Mouse (Mus musculus) small intestine, adult 2 months (tissue): ENCODE measurements around the gene Patj. TPM values are rescaled to one million over a fixed set of nuclear protein-coding genes. Genes with fewer than 3 reads are reported as not detected.

Experiments
- H3K27ac ChIP-seq: fragments of 200-500 bp; 2 replicates; pipeline ENCODE4 v1.5.1; 2012; ENCODE audit warnings: low read depth, low read length, control low read depth, inconsistent platforms; ENCODE audit not compliant: insufficient read depth
- H3K27me3 ChIP-seq: fragments of 200-500 bp; 2 replicates; pipeline ENCODE4 v1.6.1; 2012; ENCODE audit warnings: mild to moderate bottlenecking, moderate library complexity, low read length, inconsistent platforms; ENCODE audit not compliant: control insufficient read depth, insufficient read depth
- H3K36me3 ChIP-seq: fragments of 200-500 bp; 2 replicates; pipeline ENCODE4 v1.6.1; 2012; ENCODE audit warnings: mild to moderate bottlenecking, low read length, control low read depth, inconsistent platforms; ENCODE audit not compliant: control insufficient read depth, insufficient read depth
- H3K4me1 ChIP-seq: fragments of 200-500 bp; 2 replicates; pipeline ENCODE4 v1.6.1; 2012; ENCODE audit warnings: low read length, inconsistent platforms, mixed read lengths; ENCODE audit not compliant: control insufficient read depth, insufficient read depth, insufficient read length
- H3K4me3 ChIP-seq: fragments of 200-500 bp; 2 replicates; pipeline ENCODE4 v1.5.1; 2012; ENCODE audit warnings: low read depth, mild to moderate bottlenecking, control low read depth, inconsistent platforms, low read length, moderate library complexity
- CTCF ChIP-seq: fragments of 200-500 bp; IDR thresholded peaks from 2 replicates; pipeline ENCODE4 v1.5.1; 2012; ENCODE audit warnings: low read depth, mild to moderate bottlenecking, control low read depth, inconsistent platforms, low read length, moderate library complexity, mixed read lengths; ENCODE audit not compliant: insufficient replicate concordance, insufficient read length; ENCODE audit errors: extremely low read depth
- POLR2A ChIP-seq: fragments of 200-500 bp; IDR thresholded peaks from 2 replicates; pipeline ENCODE4 v1.6.1; 2012; ENCODE audit warnings: low read depth, mild to moderate bottlenecking, control low read depth, inconsistent platforms, low read length, moderate library complexity
- WGBS: fragments of 180-500 bp; shearing (Covaris S2); methylation state at CpG from one replicate; pipeline ENCODE4 v1.1.7; 2018; 5-methylcytosine and 5-hydroxymethylcytosine counted together
- polyA plus RNA-seq: library from polyadenylated mRNA; depleted of rRNA; stranded (reverse); fragments of >200 nt; gene quantifications from 2 replicates; pipeline ENCODE4 v1.2.3, GENCODE M21; 2012

The Patj gene
- polyA plus RNA-seq, 1 experiment = 29.6 TPM

DNA sequence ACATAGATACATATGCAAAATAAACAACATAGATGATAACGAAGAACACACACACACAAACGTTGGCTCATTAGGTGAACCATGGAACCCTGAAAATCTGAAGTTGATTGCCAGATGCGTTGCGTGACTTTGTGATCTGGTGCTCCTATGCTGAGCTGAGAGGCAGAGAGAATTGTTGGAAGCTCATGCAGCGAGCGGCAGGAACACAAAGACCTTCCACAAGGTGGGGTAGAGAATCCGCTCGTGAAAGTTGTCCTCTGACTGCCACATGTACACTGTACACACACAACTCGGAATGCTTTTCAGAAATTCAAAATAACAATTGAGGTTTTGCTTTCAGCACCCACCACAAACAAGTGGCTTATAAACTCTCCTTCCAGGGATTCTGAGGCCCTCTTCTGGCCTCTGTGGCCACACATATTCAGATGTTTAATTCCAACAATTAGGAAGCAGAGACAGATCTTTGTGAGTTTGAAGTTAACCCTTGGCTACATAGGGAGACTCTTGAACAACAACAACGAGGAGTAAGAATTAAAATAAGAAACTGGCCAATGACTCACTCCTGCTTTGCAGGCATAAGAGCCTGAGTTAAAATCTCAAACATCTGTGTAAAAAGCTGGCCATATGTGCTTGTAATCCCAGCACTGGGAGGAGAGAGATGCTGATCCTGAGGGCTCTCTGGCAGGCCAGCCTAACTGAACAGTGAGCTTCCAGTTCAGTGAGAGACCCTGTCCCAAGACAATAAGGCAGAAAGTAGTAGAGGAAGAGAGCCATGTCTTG lies 116.6 kb downstream of the Patj start:
- Histone ChIP-seq H3K4me1 (peaks cover 7% of the 10 kb centered on the region; the same call in 1 of the 2 replicates), H3K27me3 (no peaks in the 10 kb centered on the region), H3K36me3 (peaks cover 22% of the 10 kb centered on the region), H3K4me3 (no peak overlapping the region), H3K27ac (no peak overlapping the region)
- 89% methylated on average over 10 of the region's 10 CpGs for WGBS
- no peak for TF ChIP-seq CTCF
- no peak for TF ChIP-seq POLR2A

DNA sequence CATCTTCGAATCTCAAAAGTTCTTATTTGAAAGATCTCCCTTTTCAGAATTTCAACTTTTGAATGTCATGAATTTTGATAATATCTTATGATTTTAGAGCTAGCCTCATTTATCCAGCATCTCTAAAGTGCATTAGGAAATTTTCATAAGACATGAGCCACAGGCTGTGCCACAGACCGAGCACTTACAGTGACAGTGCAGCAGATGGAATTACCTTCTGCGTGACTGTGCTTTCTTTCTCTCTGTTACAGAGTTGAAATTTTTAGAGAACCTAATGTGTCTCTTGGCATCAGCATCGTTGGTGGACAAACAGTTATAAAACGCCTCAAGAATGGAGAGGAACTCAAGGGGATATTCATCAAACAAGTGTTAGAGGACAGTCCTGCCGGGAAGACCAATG lies 124.9 kb downstream of the Patj start:
- H3K4me1 ChIP-seq = no peaks in the 10 kb centered on the region

DNA sequence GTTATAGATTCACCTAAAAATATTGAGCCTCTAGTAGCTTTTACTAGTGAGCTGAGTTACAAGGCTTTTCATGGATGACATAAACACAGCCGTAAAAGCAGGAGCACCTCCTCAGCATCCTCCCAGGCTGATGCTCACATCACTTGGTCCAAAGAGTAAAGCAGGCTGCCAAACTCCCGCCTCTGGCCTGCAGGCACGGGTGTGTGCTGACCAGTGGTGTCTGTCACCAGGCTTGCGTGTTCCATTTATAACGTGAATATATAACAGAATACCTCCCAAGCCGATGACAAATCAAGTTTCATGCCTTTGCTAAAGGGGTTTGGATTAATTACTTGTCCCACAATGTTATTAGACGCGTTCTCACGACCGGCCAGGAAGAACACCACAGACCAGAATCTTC lies 128.9 kb downstream of the Patj start:
- H3K27ac ChIP-seq = no peak overlapping the region
- 95% methylated on average over 10 of the region's 10 CpGs for WGBS
- TF ChIP-seq POLR2A (no peak), CTCF (no peak)

More for the DNA sequence above, 124.9 kb downstream of the Patj start:
- Histone ChIP-seq H3K27me3 (no peaks in the 10 kb centered on the region), H3K36me3 (peaks cover 41% of the 10 kb centered on the region), H3K27ac (no peak overlapping the region), H3K4me3 (no peak overlapping the region)
- 92% methylated on average over 6 of the region's 6 CpGs for WGBS
- no peak for TF ChIP-seq CTCF
- TF ChIP-seq POLR2A = no peak

DNA sequence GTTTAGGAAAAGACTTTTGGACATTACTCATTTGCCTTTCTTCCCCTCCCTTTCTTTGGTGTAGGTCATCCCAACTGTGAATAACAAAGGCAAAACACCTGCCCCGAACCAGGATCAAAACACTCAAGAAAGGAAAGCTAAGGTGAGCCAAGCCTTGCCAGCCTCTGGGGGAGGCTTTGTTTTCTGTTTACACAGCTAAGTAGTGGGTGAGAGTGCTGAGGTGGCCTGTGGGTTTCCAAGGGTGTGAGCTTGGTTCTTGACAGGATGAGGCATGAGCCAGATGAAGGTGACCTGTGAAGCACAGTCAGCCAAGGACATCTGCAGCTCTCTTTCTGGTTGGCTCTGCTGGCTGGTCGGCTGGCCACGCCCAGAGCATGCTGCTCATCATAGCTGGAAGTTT lies 139.9 kb downstream of the Patj start:
- WGBS = 73% methylated on average over 3 of the region's 3 CpGs
- H3K36me3 ChIP-seq = peaks cover 16% of the 10 kb centered on the region
- no peaks in the 10 kb centered on the region for H3K27me3 ChIP-seq
- no peak overlapping the region for H3K4me3 ChIP-seq
- TF ChIP-seq CTCF (no peak), POLR2A (no peak)
- no peak overlapping the region for H3K27ac ChIP-seq
- no peaks in the 10 kb centered on the region for H3K4me1 ChIP-seq

More for the DNA sequence above, 128.9 kb downstream of the Patj start:
- H3K4me3 ChIP-seq = no peak overlapping the region
- no peaks in the 10 kb centered on the region for H3K4me1 ChIP-seq
- H3K36me3 ChIP-seq = peaks cover 31% of the 10 kb centered on the region
- H3K27me3 ChIP-seq = no peaks in the 10 kb centered on the region

DNA sequence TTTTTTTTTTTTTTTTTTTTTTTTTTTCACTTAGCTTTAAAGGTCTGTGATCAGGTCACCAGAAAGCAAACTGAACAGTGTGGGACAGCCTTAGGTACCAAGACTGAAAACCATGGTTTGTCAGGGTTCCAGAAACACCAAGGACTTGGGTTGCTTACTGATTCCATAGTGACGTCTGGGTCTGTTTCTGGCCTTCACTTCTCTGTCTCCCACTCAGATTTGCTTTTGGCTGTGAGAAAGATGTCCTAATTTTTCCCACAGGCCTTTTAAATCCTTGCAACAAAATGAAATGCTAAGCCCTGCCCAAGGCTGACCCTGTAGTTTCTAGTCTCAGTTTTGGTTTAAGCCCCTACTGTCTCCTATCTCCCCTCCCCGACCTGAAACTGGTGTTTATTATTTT lies 146.0 kb downstream of the Patj start:
- H3K27me3 ChIP-seq = no peaks in the 10 kb centered on the region
- 81% methylated on average over 2 of the region's 2 CpGs for WGBS
- no peak overlapping the region for H3K4me3 ChIP-seq
- no peak overlapping the region for H3K27ac ChIP-seq
- H3K36me3 ChIP-seq = peaks cover 8% of the 10 kb centered on the region
- TF ChIP-seq CTCF = no peak
- TF ChIP-seq POLR2A = no peak
- no peaks in the 10 kb centered on the region for H3K4me1 ChIP-seq

DNA sequence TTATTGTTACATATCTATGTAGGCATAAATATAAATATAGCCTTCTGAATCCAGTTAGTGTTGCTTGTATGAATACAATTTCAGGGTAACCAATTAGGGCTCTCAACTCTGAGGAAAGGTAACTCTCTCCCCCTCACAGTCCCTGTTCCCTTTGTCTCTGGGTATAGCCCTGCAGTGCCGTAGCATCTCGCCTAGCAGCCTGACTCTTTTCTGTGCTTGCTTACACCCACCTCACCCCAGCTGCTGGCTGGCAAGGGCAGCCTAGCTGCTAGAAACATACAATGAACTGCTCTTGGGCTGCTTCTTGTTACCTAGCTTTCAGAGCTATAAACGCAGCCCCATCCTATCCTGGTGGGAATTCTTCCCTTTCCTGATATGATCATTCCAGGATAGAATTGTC lies 147.4 kb downstream of the Patj start:
- Histone ChIP-seq H3K4me3 (no peak overlapping the region), H3K27me3 (no peaks in the 10 kb centered on the region), H3K36me3 (peaks cover 8% of the 10 kb centered on the region; the same call in 1 of the 2 replicates), H3K4me1 (no peaks in the 10 kb centered on the region), H3K27ac (no peak overlapping the region)
- TF ChIP-seq CTCF (no peak), POLR2A (no peak)
- WGBS = 89% methylated on average over 3 of the region's 3 CpGs

DNA sequence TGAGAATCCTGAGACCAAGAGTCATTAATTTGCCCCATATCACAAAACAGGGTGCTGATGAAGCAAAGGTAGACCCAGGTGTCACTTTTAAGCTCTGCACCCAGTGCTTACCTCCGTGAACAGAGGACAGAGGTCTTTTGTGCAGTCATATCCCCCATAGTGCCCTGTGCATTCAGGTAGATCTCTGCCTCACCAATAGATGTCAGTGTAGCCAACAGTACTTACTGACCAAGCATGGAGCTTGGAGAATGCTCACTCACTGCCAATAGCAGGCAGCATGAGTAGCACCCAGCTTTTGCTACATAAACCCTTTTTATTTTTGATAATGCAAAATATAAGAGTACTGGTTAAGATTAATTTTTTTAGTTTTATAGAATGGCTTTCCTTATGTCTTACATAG lies 149.8 kb downstream of the Patj start:
- no peak overlapping the region for H3K27ac ChIP-seq
- WGBS = 25% methylated on average over 1 of the region's 1 CpGs
- H3K4me1 ChIP-seq = no peaks in the 10 kb centered on the region
- peaks cover 5% of the 10 kb centered on the region; the same call in 1 of the 2 replicates for H3K36me3 ChIP-seq
- TF ChIP-seq CTCF (no peak), POLR2A (no peak)
- no peaks in the 10 kb centered on the region for H3K27me3 ChIP-seq
- no peak overlapping the region for H3K4me3 ChIP-seq
